Mouse (Mus musculus): ENCODE measurements around the gene Pkm. TPM values are rescaled to one million over a fixed set of nuclear protein-coding genes. Genes with fewer than 3 reads are reported as not detected.
A peak's percentile ranks its signal among the peaks of the same experiment; 100 is the strongest.

Gene Pkm
- 861 and 971 TPM in 2 replicates for polyA plus RNA-seq (2014; fragmentation: Nextera tagmentation; extraction: Ambion mirVana)

GRCm38 (mm10) chr9:59655958-59656634, at the start of gene Pkm:
TSS of gene Pkm (plus strand) at chr9:59656368.
- Histone ChIP-seq H3K9me3 (ENCODE audit: control insufficient read depth, low read length) (no peaks in the 10 kb centered on the region), H3K9ac (peak within 1 kb of the TSS; percentile 75), H3K27ac (peak within 1 kb of the TSS; percentile 92), H3K27me3 (ENCODE audit: control insufficient read depth, insufficient read depth, low read length) (no peaks in the 10 kb centered on the region), H3K4me3 (replicated peaks; ENCODE audit: low read length) (peak within 1 kb of the TSS; percentile 74), H3K4me1 (replicated peaks; ENCODE audit: control insufficient read depth, insufficient read depth, low read length) (peaks cover 27% of the 10 kb centered on the region), H3K4me2 (replicated peaks) (peak within 1 kb of the TSS; percentile 79), H3K36me3 (replicated peaks; ENCODE audit: control insufficient read depth, insufficient read depth) (peaks cover 16% of the 10 kb centered on the region)
- WGBS: under 1% methylated on average over 46 of the region's 46 CpGs
- DNase-seq (ENCODE audit: low spot score) (peak; percentile 96), ATAC-seq (ENCODE audit: low FRiP score) (peak; percentile 88)

- Histone ChIP-seq H3K36me3 (replicated peaks; ENCODE audit: control insufficient read depth, insufficient read depth) (0 out of 2 replicates have a peak, but pooled peaks cover 7% of the 10 kb centered on the region), H3K4me1 (replicated peaks; ENCODE audit: control insufficient read depth, insufficient read depth, low read length) (no peaks in the 10 kb centered on the region), H3K27ac (no peak overlapping the region), H3K4me2 (replicated peaks) (no peak overlapping the region), H3K9ac (no peak overlapping the region), H3K4me3 (replicated peaks; ENCODE audit: low read length) (no peak overlapping the region), H3K27me3 (ENCODE audit: control insufficient read depth, insufficient read depth, low read length) (no peaks in the 10 kb centered on the region), H3K9me3 (ENCODE audit: control insufficient read depth, low read length) (no peaks in the 10 kb centered on the region)
- ATAC-seq (ENCODE audit: low FRiP score) (no peak), DNase-seq (ENCODE audit: low spot score) (no peak)
- 89% methylated on average over 2 of the region's 2 CpGs for WGBS
Measured at GRCm38 (mm10) chr9:59610950-59611349, 45.2 kb upstream of the Pkm start.

GRCm38 (mm10) chr9:59615797-59616196, 40.4 kb upstream of the Pkm start:
- Histone ChIP-seq H3K9ac (no peak overlapping the region), H3K4me1 (replicated peaks; ENCODE audit: control insufficient read depth, insufficient read depth, low read length) (peaks cover 27% of the 10 kb centered on the region), H3K36me3 (replicated peaks; ENCODE audit: control insufficient read depth, insufficient read depth) (peaks cover 5% of the 10 kb centered on the region), H3K9me3 (ENCODE audit: control insufficient read depth, low read length) (no peaks in the 10 kb centered on the region), H3K4me2 (replicated peaks) (no peak overlapping the region), H3K4me3 (replicated peaks; ENCODE audit: low read length) (no peak overlapping the region), H3K27me3 (ENCODE audit: control insufficient read depth, insufficient read depth, low read length) (no peaks in the 10 kb centered on the region), H3K27ac (no peak overlapping the region)
- ATAC-seq (ENCODE audit: low FRiP score) (no peak), DNase-seq (ENCODE audit: low spot score) (no peak)
- WGBS: 81% methylated on average over 2 of the region's 2 CpGs

GRCm38 (mm10) chr9:59616622-59617306, 39.4 kb upstream of the Pkm start, which contains the start of gene Parp6:
TSS of gene Parp6 (plus strand) at chr9:59617284.
- WGBS: 2% methylated on average over 36 of the region's 36 CpGs
- peaks cover 27% of the 10 kb centered on the region for H3K4me1 ChIP-seq (replicated peaks; ENCODE audit: control insufficient read depth, insufficient read depth, low read length)
- no peaks in the 10 kb centered on the region for H3K27me3 ChIP-seq (ENCODE audit: control insufficient read depth, insufficient read depth, low read length)
- DNase-seq (ENCODE audit: low spot score) (peak; percentile 100), ATAC-seq (ENCODE audit: low FRiP score) (peak; percentile 97)
- peak within 1 kb of the TSS; percentile 88 for H3K4me3 ChIP-seq (replicated peaks; ENCODE audit: low read length)
- peaks cover 5% of the 10 kb centered on the region for H3K36me3 ChIP-seq (replicated peaks; ENCODE audit: control insufficient read depth, insufficient read depth)
- no peaks in the 10 kb centered on the region for H3K9me3 ChIP-seq (ENCODE audit: control insufficient read depth, low read length)
- peak within 1 kb of the TSS; percentile 92 for H3K9ac ChIP-seq
- peak within 1 kb of the TSS; percentile 79 for H3K4me2 ChIP-seq (replicated peaks)
- peak within 1 kb of the TSS; percentile 92 for H3K27ac ChIP-seq

- ATAC-seq (ENCODE audit: low FRiP score): peak; percentile 91; the same call in 1 of the 2 replicates
Measured at GRCm38 (mm10) chr9:59617307-59617973, 38.7 kb upstream of the Pkm start.

DNA sequence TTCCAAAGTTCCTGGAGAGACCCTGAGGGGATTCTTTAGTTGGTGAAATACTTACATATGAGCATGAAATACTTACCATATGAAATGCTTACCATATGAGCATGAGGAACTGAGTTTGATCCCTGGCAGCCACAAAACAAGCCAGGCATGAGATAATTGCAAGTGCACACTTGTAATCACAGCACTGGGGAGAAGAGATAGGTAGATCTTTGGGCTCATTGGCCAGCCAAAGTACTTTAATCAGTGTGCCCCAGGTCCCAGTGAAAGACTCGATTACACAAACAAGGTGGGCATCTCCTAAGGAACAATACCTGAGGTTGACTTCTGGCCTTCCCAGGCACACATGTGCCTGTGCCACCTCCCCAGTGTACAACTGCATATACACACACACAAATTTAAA, 17.8 kb upstream of the Pkm start:
- H3K36me3 ChIP-seq (replicated peaks; ENCODE audit: control insufficient read depth, insufficient read depth): peaks cover 95% of the 10 kb centered on the region
- no peak overlapping the region for H3K9ac ChIP-seq
- H3K9me3 ChIP-seq (ENCODE audit: control insufficient read depth, low read length): no peaks in the 10 kb centered on the region
- no peak overlapping the region for H3K4me2 ChIP-seq (replicated peaks)
- H3K27ac ChIP-seq: no peak overlapping the region
- WGBS: 89% methylated on average over 1 of the region's 1 CpGs
- no peak overlapping the region for H3K4me3 ChIP-seq (replicated peaks; ENCODE audit: low read length)
- H3K4me1 ChIP-seq (replicated peaks; ENCODE audit: control insufficient read depth, insufficient read depth, low read length): no peaks in the 10 kb centered on the region
- ATAC-seq (ENCODE audit: low FRiP score) (no peak), DNase-seq (ENCODE audit: low spot score) (no peak)
- H3K27me3 ChIP-seq (ENCODE audit: control insufficient read depth, insufficient read depth, low read length): no peaks in the 10 kb centered on the region

More at GRCm38 (mm10) chr9:59617307-59617973, 38.7 kb upstream of the Pkm start:
- DNase-seq (ENCODE audit: low spot score): no peak
- WGBS: under 1% methylated on average over 52 of the region's 58 CpGs
- H3K27me3 ChIP-seq (ENCODE audit: control insufficient read depth, insufficient read depth, low read length): no peaks in the 10 kb centered on the region
- peak overlapping the region; percentile 79 for H3K4me2 ChIP-seq (replicated peaks)
- H3K9me3 ChIP-seq (ENCODE audit: control insufficient read depth, low read length): no peaks in the 10 kb centered on the region
- peaks cover 11% of the 10 kb centered on the region for H3K36me3 ChIP-seq (replicated peaks; ENCODE audit: control insufficient read depth, insufficient read depth)
- H3K27ac ChIP-seq: peak overlapping the region; percentile 92
- H3K9ac ChIP-seq: peak overlapping the region; percentile 92
- H3K4me1 ChIP-seq (replicated peaks; ENCODE audit: control insufficient read depth, insufficient read depth, low read length): peaks cover 27% of the 10 kb centered on the region
- peak overlapping the region; percentile 88 for H3K4me3 ChIP-seq (replicated peaks; ENCODE audit: low read length)

- Histone ChIP-seq H3K36me3 (replicated peaks; ENCODE audit: control insufficient read depth, insufficient read depth) (peaks cover 96% of the 10 kb centered on the region), H3K4me3 (replicated peaks; ENCODE audit: low read length) (no peak overlapping the region), H3K4me1 (replicated peaks; ENCODE audit: control insufficient read depth, insufficient read depth, low read length) (no peaks in the 10 kb centered on the region), H3K9me3 (ENCODE audit: control insufficient read depth, low read length) (no peaks in the 10 kb centered on the region), H3K27ac (no peak overlapping the region), H3K9ac (no peak overlapping the region), H3K27me3 (ENCODE audit: control insufficient read depth, insufficient read depth, low read length) (no peaks in the 10 kb centered on the region), H3K4me2 (replicated peaks) (no peak overlapping the region)
- no peak for ATAC-seq (ENCODE audit: low FRiP score)
- 88% methylated on average over 4 of the region's 4 CpGs for WGBS
- DNase-seq (ENCODE audit: low spot score): no peak
Measured at GRCm38 (mm10) chr9:59639936-59640335, 16.2 kb upstream of the Pkm start.

- Histone ChIP-seq H3K27ac (no peak overlapping the region), H3K4me2 (replicated peaks) (no peak overlapping the region), H3K9ac (no peak overlapping the region), H3K9me3 (ENCODE audit: control insufficient read depth, low read length) (no peaks in the 10 kb centered on the region), H3K4me3 (replicated peaks; ENCODE audit: low read length) (no peak overlapping the region), H3K36me3 (replicated peaks; ENCODE audit: control insufficient read depth, insufficient read depth) (peaks cover 95% of the 10 kb centered on the region), H3K27me3 (ENCODE audit: control insufficient read depth, insufficient read depth, low read length) (no peaks in the 10 kb centered on the region), H3K4me1 (replicated peaks; ENCODE audit: control insufficient read depth, insufficient read depth, low read length) (no peaks in the 10 kb centered on the region)
- whole genome bisulfite sequencing: 91% methylated on average over 2 of the region's 2 CpGs
- ATAC-seq (ENCODE audit: low FRiP score): no peak
- no peak for DNase-seq (ENCODE audit: low spot score)
Measured at GRCm38 (mm10) chr9:59641320-59641719, 14.8 kb upstream of the Pkm start.

DNA sequence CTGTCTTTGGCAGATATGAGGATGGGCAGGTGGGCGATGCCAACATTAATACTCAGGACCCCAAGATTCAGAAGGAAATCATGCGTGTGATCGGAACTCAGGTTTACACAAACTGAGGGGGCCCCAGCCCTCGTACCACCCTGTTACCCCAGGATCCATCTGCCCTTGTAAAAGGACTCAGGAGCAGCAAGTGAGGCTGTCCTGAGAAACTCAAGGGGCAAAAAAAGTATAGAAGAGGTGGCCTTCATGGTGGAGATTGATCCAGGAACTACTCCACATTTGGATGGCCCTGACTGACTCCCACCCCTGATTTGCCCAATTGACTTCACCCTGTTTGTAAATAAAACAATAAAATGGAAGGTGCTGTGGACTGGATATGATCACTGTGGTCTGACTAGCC, 6.3 kb upstream of the Pkm start:
- DNase-seq (ENCODE audit: low spot score): no peak
- Histone ChIP-seq H3K36me3 (replicated peaks; ENCODE audit: control insufficient read depth, insufficient read depth) (peaks cover 70% of the 10 kb centered on the region), H3K4me3 (replicated peaks; ENCODE audit: low read length) (no peak overlapping the region), H3K27me3 (ENCODE audit: control insufficient read depth, insufficient read depth, low read length) (no peaks in the 10 kb centered on the region), H3K4me2 (replicated peaks) (no peak overlapping the region), H3K9ac (no peak overlapping the region), H3K27ac (no peak overlapping the region), H3K9me3 (ENCODE audit: control insufficient read depth, low read length) (no peaks in the 10 kb centered on the region), H3K4me1 (replicated peaks; ENCODE audit: control insufficient read depth, insufficient read depth, low read length) (no peaks in the 10 kb centered on the region)
- over 99% methylated on average over 4 of the region's 4 CpGs for WGBS
- ATAC-seq (ENCODE audit: low FRiP score): no peak
